Mouse (Mus musculus) lung, postnatal 14 days (tissue): ENCODE results near the gene Orc4.
A peak's percentile ranks its signal among the peaks of the same experiment; 100 is the strongest.
"Not testable (repeated sequence)": the region's sequence is repeated elsewhere in the genome, so short reads cannot be mapped to it uniquely, and the experiment has no call there.

ENCODE experiments used
- DNase-seq: peaks from one replicate; pipeline ENCODE4 v3.0.0; 2021

Orc4 gene

DNA sequence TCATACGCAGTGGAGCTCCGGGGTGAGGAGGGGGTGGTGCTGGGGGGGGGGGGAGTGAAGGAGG lies at the start of gene Orc4:
Gene Orc4 (minus strand): TSS at position 26 of the 64 bp plus-strand sequence.
- DNase-seq = no peak

DNA sequence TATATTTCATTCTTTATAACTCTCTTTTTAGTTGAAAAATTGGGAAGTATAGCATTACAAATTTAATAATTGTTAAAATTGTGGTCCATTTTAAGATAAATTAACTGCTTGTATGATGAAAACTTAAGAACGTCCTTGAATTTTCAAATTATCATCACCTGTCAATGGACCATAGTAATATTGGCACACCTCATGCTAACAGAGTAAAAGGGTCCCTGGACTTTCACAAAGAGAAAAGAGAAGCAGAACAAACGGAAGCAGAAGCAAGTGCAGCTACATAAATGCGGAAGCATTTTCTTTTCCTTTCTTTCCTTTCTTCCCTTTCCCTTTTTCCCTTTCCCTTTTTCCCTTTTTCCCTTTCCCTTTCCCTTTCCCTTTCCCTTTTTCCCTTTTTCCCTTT lies 40.2 kb upstream of the Orc4 start:
- DNase-seq = no peak

DNA sequence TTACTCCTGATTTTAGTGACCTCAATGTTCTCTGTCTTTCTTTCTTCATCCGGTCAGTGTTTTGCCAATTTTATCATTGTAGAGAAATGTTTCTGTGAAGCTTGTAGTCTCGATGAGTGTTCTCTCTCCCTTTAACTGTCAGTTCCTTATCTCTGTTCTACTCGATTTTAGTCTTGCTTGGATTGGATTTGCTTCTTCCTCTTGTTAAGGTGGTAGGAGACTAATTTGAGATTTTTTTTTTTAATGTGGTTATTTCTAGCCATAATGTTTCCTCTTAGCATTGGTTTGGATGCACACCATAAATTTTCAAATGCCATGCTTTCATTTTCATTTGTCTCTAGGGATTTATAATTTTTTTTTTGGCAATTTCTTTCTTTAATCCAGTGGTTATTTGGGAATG lies 28.8 kb upstream of the Orc4 start:
- DNase-seq = no peak

- DNase-seq = no peak
Measured at GRCm38 (mm10) chr2:48956591-48956990, 6.5 kb upstream of the Orc4 start.

- DNase-seq = peak; percentile 11
Measured at GRCm38 (mm10) chr2:48950316-48950880, 321 bp upstream of the Orc4 start.

DNA sequence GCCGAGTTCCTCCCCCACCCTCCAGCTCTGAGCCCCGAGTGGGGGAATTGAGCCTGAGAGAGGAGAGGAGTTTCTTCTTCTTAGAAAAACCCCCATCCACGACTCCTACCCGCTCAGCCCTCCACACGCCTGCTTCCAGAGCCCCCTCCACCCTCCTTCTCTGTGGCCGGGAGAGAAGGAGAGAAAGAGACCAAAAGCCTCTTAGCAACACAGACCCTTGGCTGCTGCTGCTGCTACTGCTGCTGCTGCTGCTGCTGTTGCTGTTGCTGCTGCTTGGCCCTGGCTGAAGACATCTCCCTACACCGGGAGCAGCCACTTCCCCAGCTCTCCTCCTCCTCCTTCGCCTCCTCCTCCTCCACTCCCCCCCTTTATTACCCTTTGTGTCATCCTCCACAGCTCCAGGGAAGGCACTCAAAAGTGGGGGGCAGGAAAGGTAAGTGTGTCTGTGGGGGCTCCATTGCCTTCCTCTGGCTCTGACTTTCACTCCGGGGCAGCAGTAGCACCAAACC lies 280 bp downstream of the Orc4 start:
- DNase-seq = peak; percentile 32

DNA sequence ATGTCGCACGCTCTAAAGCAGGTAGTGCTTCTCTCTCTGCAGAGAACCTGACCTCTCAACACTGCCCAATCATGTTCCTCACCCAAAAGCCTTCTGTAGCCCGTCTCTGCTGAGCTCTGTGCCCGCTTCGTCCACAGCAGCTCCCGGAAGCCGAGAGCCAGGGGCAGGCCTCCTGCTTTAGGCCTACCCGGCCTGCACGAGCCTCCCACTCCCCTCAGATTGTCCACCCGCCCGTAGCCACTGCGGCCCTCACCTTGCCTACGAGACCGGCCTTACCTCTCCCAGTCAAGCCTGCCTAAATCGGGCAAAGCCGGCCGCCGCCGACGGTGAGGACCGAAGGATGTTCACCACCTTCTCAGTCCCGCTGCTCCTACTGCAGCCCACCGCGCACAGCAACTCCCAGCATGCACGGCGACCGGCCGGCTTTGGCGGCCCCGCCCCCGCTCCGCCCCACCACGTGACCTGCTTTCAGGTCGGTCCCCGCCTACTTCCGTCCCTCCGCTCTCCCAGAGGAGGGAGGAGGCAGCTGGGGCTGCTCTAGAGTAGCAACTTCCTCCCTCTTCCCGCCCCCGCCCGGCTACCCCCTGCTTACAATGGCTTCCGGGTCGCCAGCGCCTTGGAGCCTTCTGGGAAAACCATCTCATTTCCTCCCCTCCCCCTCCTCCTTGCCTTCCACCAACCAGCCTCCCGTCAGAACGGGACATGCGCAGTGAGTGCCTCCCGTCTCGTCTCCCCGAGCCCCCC lies 1.1 kb downstream of the Orc4 start, which contains the start of gene Mbd5:
Gene Mbd5 (plus strand): TSS at position 668 of the 744 bp plus-strand sequence.
- DNase-seq = peak; percentile 99

DNA sequence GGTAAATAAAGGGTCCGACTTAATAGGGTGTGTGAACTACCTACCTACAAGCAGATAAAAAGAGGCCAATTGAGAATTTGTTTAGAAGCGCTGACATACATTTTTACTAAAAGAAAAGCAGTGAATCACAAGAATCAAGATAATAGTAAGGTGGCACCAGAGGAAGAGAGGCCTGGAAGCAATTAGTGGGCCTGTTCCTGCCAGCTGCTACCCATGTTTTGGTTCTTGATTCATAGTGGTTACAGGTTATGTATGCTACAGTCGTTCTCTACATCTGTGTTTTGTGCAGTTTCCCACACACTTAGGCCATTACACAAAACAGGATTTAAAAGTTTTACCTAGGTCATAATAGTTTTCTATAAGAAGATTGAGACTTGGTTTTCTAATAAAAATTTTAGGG lies 2.3 kb downstream of the Orc4 start:
- DNase-seq = no peak

DNA sequence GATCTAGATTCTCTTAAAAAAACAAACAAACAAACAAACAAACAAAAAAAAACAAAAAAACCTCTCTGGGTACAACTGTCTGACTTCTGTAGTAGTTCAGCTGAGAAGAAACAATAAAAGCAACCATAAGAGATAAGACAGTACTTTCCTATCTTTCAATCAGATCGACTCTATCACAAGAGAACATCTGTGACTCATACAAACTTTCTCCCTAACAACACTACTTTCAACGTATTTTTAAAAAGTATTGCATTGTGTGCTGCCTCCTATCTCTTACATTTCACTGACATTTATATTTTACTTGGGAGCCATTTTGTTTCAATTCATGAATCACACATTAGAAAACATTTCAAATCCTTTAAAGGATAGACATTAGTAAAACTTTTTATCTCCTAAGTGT lies 15.0 kb downstream of the Orc4 start:
- DNase-seq = no peak

- DNase-seq = no peak
Measured at GRCm38 (mm10) chr2:48915832-48916231, 34.2 kb downstream of the Orc4 start.

- no peak for DNase-seq
Measured at GRCm38 (mm10) chr2:48914185-48914584, 35.9 kb downstream of the Orc4 start.

- DNase-seq = no peak
Measured at GRCm38 (mm10) chr2:48908866-48909265, 41.2 kb downstream of the Orc4 start.

DNA sequence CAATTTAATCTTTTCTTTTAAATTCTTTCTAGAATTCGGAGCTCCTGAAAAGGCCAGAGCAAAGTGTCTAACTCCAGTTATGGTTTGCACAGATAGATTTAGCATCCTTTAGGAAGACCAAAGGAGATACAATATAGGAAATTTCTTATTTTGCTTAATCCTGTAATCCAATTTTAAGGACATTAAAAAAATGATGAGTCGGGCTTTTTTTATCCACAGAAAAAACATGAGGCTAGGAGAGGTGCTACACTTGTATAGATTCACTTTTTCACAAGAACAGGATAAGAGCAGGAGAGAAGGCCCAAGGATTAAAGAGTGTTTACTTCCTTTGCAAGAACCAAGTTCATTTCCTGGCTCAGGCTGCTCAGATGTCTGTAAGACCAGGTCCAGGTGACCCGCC lies 54.9 kb downstream of the Orc4 start:
- DNase-seq = no peak

GRCm38 (mm10) chr2:48885945-48886344 lies 64.1 kb downstream of the Orc4 start:
- peak; percentile 77 for DNase-seq

- DNase-seq = no peak
Measured at GRCm38 (mm10) chr2:48868199-48868913, 81.7 kb downstream of the Orc4 start.

DNA sequence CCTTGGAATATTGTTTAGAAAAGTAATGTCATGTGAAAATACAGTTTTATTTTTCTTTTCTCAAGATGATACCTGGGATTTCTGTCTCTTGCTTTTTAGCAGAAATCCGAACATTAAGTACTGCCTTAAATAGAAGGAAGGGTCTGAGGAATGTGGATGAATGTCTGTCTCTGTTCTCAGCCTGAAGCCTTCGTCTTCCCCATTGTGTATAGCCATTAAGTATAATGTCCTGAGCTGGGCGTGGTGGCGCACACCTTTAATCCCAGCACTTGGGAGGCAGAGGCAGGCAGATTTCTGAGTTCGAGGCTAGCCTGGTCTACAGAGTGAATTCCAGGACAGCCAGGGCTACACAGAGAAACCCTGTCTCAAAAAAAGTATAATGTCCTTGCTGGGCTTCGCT lies 84.5 kb downstream of the Orc4 start:
- DNase-seq = not testable (repeated sequence)
